Comparison of ENCODE assay signal across 8 mouse cellular contexts in the genomic region with DNA sequence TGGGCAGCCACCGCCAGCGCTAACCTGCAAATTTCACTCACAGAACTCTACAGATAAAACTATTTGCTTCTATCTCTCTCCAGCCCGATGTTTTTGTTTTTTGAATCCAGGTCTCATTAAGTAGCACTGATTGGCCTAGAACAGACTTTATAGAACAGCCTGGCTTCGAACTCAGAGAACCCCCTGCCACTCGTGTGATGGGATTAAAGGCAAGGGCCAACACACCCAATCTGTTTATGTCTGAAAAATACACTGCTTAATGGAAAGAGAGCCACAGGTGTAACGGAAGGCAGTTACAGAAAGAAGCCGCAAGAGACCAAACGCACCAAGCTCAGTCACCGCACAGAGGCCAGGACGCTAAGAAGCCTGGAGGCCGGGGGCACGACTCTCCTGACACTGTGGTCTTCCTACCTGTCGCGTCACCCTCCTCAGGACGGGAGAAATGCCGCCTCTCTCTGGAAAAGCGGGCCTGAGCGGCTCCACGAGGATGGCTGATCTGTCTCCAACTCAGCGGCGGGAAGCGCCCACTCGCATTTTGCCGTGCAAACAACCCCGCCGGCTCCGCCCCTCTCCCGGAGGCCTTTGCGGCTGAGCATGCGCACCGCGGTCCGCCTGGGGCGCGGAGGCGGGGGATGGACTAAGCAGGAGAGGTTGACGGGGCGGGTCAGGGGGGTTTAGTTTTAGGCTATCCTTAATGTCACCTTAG. TPM values are rescaled to one million over a fixed set of nuclear protein-coding genes. Genes with fewer than 3 reads are reported as not detected.
DNase-seq lines count a peak whose midpoint lies in the region; ATAC-seq lines count a peak whose summit lies in the region.

A gene (minus strand): TSS at position 568 of the 706 bp plus-strand sequence.

- H3K4me3 ChIP-seq in hindbrain, embryonic 15.5 days: peak within 1 kb of the TSS; percentile 80
- H3K4me3 ChIP-seq in macrophage (ENCODE audit: inconsistent target): peak within 1 kb of the TSS; percentile 95

- H3K4me2 ChIP-seq in hindbrain, embryonic 15.5 days: peak within 1 kb of the TSS; percentile 65

- H3K9ac ChIP-seq in hindbrain, embryonic 15.5 days: peak within 1 kb of the TSS; percentile 71

- H3K79me2 ChIP-seq in macrophage (ENCODE audit: inconsistent target): peaks cover 41% of the 10 kb centered on the region

- peak; percentile 93 for ATAC-seq in hindbrain, embryonic 15.5 days (ENCODE audit: low FRiP score, low read depth)

- 1% methylated on average over 38 of the region's 38 CpGs for WGBS in hindbrain, embryonic 15.5 days
- 1% methylated on average over 38 of the region's 38 CpGs for WGBS in macrophage (ENCODE audit: missing documents)

- peak within 1 kb of the TSS; percentile 55 for H3K27ac ChIP-seq in hindbrain, embryonic 15.5 days (replicated peaks)
- peak within 1 kb of the TSS; percentile 42 for H3K27ac ChIP-seq in macrophage

- peaks cover 18% of the 10 kb centered on the region; the same call in 1 of the 2 replicates for H3K36me3 ChIP-seq in hindbrain, embryonic 15.5 days
- no peaks in the 10 kb centered on the region; the same call in 1 of the 2 replicates for H3K36me3 ChIP-seq in macrophage (ENCODE audit: inconsistent target)

- no peaks in the 10 kb centered on the region for H3K9me3 ChIP-seq in hindbrain, embryonic 15.5 days

- H3K4me1 ChIP-seq in hindbrain, embryonic 15.5 days (replicated peaks): peaks cover 10% of the 10 kb centered on the region

- no peaks in the 10 kb centered on the region for H3K27me3 ChIP-seq in hindbrain, embryonic 15.5 days

- DNase-seq in R1 (ENCODE audit: low read depth, low spot score): peak; percentile 92
- peak; percentile 90 to 94 for DNase-seq in cerebellum, postnatal 25 days
- DNase-seq in frontal cortex, postnatal 36 days (ENCODE audit: low spot score in 2 of 2): peak; percentile 87 to 90
- DNase-seq in left cerebral cortex, adult 18-20 months (ENCODE audit: low spot score in 2 of 2): peak; percentile 91 to 93
- peak; percentile 90 for DNase-seq in right cerebral cortex, adult 18-20 months
- peak; percentile 70 for DNase-seq in urinary bladder, postnatal 10 days (ENCODE audit: low spot score)

RNA-seq across cellular contexts. Expression of the gene that starts here (rescaled TPM):
- polyA plus RNA-seq in hindbrain, embryonic 15.5 days (2015; fragmentation: Nextera tagmentation; extraction: Ambion mirVana): 26.0 and 26.3 TPM in 2 replicates
- total RNA-seq in left cerebral cortex, adult 18-20 months (2021): 10 to 100 TPM; 14.6 to 20.1 TPM
- 10 to 100 TPM in 6 of 26 experiments, 1 to 10 TPM in 20; 1.6 to 19.3 (median 6.3) TPM for total RNA-seq in macrophage (2018; cell fraction: chromatin; rRNA removed)
- 1 to 10 TPM; 1.0 to 6.4 (median 3.4) TPM for total RNA-seq in macrophage (2018; cell fraction: cytosol; rRNA removed)
- total RNA-seq in macrophage (2018; cell fraction: nucleus; rRNA removed): 10 to 100 TPM in 5 of 26 experiments, 1 to 10 TPM in 21; 1.5 to 17.6 (median 5.1) TPM
- polyA plus RNA-seq in macrophage (2018): 4.2 to 5.6 TPM (median 4.4 TPM) in 3 replicates

Comparison
In these comparisons a context has a peak if more than half of its experiments do, and no peak if none do; other contexts are left out.
1. Peak in every context shown above with its lines: DNase-seq, ATAC-seq, H3K4me3 ChIP-seq and H3K27ac ChIP-seq.